Mouse (Mus musculus) thymus, postnatal 4 days (tissue): ENCODE measurements at regions not wholly inside any gene's neighbourhood (a gene's known extent, or its start where the extent isn't known, plus 50 kb on each side); places are given as distances from the start of the nearest gene placed in this dataset.

ENCODE experiments used
- DNase-seq: peaks from one replicate; pipeline ENCODE4 v3.0.0; 2021

GRCm38 (mm10) chr14:31946032-31946431 lies 82.8 kb upstream of the Galnt15 start:
- DNase-seq = no peak

DNA sequence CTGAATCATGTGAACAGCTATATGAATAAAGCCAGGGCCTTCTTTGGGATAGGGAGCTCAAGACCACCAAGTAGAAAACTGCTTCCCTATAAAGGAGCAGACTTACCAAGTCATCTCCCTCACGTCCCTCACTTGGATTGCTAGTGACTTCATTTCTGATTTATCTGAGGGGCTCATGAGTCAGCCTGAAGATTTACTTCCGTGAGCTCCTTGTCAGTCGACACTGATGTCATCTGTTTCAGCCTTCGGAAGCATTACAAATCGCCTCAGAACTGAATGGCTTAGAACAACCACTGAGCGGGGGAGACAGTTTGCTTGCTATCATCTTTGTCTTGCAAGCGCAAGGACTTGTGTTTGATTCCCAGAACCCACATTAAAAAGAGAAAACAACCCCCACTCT lies 81.5 kb upstream of the Galnt15 start:
- no peak for DNase-seq

- no peak for DNase-seq
These were observed 76.9 kb upstream of the Galnt15 start for GRCm38 (mm10) chr14:31951894-31952293.

DNA sequence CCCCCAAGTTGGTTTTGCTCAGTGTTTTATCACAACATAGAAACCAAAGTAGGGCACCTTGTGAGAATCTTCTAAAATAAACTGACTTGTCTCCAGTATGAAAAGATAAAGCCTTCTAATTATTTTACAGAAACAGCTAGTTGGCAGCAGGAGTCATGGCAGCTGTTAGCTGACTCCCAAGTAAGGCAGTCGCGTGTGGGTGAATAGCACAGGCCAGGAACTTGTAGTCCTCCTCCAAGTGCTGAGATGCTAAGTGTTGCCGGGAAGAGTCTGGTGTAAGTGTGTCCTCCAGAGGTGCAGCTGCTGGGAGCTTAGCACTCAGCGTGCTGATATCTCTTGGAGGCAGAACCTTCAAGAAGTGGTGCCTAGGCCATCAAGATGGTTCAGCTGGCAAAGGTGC lies 75.0 kb upstream of the Galnt15 start:
- no peak for DNase-seq

DNA sequence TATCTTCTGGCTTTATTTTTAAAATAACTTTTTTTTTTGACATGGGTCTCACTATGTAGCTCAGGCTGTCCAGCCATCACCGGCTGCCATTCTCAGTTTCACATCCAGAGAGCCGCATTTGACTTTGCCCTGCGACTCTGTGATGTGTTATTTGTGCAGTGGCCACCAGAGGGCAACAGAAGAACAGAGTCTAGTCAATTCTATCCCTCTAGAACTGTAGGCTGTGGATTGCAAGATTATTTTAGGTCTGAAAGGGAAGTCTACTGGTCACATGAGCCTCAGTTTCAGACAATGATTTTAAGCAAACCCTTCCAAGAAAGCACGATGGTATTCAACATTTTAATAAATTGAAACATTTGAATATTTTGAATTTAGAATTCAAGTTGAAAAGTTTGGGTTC lies 73.8 kb upstream of the Galnt15 start:
- DNase-seq = peak; percentile 86

DNA sequence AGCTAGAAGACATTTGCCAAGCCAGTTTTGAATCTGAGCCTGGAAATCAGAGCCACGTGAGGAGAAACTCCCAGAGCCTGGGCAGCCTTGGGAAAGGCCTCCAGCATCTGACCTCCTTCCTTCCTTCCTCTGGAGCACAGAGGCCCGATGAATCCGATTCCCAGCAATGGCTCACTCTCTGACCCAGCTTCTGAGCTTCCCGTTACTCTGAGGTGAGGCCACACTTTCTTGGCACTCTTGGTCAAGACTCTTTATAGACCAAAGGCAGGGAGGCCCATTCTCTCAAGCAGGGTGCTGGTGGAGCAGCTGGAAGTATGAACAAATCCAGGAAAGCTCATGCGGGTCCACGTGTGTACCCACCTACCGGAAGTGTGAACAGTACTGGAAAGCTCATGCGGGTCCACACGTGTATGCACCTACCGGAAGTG lies 71.6 kb upstream of the Galnt15 start:
- no peak for DNase-seq

GRCm38 (mm10) chr14:31960201-31960854 lies 68.5 kb upstream of the Galnt15 start:
- DNase-seq = no peak

DNA sequence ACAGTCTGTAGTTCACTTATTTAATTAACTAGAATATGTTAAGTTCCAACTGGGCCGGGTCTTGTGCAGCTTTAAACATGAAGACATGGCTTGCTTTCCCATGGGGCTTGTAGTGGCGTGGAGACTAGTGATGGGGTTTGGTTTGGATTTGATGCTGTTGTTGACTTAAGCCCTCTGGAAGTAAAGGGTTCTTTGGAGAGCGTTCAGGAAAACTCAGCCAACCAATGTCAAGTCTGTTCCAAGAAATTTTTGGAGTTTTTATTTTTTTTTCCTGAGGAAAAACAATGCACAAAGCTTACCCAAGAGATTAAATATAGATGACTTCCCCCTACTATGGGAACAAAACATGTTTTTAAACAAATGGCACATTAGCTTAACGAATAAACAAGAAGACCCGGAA lies 67.3 kb upstream of the Galnt15 start:
- DNase-seq = no peak

- no peak for DNase-seq
These were observed 65.5 kb upstream of the Galnt15 start for GRCm38 (mm10) chr14:31963131-31963911.

- DNase-seq = no peak
These were observed 64.7 kb upstream of the Galnt15 start for GRCm38 (mm10) chr14:31964076-31964475.

DNA sequence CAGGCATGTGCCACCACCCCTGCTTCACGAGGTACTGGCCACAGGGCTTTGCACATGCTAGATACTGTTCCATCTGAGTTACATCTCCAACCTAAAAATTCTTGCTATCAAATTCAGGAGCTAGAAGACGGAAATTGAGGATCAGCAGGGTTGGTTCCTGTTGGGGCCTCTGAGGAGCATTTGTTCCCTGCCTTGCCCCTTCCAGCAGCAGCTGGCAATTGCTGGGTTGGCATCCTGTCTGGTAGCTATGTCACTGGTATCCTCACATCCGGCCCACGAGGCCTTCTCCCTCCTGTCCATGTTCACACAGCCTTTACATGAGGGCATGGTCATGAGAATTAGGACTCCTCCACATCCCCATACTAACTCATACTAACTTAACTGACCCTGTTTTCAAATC lies 64.0 kb upstream of the Galnt15 start:
- no peak for DNase-seq

DNA sequence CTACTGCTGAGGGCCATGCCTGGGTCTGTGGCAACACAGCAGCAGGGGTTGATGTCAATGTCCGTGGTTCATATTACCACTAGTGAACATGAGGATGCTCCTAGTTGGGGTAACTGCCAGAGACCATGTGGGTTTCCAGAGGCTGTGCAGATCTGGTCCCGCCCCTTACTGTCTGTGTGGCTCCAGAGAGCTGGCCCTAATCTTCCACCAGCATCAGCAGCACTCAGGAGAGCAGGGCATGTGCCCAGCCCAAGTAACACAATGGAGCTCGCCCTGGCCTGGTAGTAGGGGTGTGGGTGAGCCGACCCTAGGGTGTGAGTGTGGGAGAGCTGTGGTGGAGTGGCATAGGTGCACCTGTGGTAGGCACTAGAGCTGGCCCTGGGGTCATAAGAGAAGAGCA lies 59.3 kb upstream of the Galnt15 start:
- DNase-seq = no peak

DNA sequence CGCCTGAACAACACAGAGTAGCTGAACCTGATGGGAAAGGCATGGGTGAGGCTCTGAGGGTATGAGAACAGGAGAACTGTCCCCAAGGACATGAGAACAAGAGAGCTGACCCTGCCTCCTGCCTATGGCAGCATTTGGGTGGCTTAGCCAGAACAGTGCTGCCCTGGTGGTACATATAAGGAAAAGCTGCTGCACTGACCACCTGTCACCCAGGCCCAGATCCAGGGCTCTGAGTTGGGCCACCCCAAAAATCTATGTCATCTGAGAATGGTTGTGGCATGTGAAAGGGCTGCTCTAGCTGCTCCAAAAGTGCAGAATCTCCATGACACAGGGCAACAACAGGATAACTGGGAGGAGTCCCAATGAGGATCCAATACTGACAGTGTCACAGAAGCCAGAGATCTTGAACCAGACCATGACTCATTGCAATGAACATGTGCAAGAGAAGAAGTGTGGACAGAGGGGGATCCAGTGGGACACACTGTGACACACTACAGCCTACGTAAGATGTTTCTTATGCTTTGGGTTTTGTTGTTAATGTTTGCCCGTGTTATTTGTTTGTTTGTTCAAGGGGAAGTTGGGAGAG lies 58.5 kb upstream of the Galnt15 start:
- no peak for DNase-seq

GRCm38 (mm10) chr14:31970851-31971250 lies 57.9 kb upstream of the Galnt15 start:
- DNase-seq = no peak

- no peak for DNase-seq
These were observed 55.1 kb upstream of the Galnt15 start for GRCm38 (mm10) chr14:31973702-31974101.

DNA sequence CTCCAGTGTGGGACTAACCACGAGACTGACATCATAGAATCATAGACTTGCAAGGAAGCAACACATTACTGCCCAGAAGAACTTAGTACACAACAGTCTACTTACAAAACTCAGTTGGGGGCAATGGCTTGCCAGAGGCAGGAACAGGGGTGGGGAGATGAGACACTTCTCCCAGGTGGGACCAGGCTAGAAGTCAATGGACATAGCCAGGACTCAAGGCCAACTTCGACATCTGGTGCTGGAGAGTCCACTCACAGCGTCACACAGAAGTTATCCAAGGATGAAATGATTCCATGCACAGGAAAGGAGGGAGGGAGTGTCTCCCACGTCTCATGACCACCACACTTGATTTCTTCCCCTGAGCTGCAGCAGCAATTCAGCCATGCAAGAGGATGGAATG lies 50.6 kb upstream of the Galnt15 start:
- no peak for DNase-seq

DNA sequence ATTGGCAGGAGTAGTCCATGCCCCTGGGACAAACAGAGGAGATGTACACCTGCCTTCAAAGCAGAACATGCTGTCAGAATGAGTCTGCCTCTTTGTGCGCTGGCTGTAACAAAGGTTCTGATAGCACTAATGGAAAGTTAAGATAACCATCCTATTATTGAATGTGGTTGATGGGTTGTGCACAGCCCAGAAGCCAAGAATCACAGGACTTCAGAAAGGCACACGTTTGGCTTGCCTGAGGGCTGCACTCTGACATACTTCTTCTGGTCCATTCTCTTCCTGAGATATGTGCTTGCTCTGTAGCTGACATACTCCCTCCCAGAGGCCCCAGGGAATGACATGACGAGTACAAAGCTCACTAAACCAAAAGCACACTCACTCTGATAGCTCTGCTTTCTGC lies 50.1 kb upstream of the Galnt15 start:
- no peak for DNase-seq
